Mouse (Mus musculus): Measurements from ENCODE around the gene Mettl7a2. TPM values are rescaled to one million over a fixed set of nuclear protein-coding genes. Genes with fewer than 3 reads are reported as not detected.
A peak's percentile ranks its signal among the peaks of the same experiment; 100 is the strongest.
"Not testable (repeated sequence)": the region's sequence is repeated elsewhere in the genome, so short reads cannot be mapped to it uniquely, and the experiment has no call there.

Gene Mettl7a2
- polyA plus RNA-seq, 2 experiments = 0.11 TPM; not detected in 1

DNA sequence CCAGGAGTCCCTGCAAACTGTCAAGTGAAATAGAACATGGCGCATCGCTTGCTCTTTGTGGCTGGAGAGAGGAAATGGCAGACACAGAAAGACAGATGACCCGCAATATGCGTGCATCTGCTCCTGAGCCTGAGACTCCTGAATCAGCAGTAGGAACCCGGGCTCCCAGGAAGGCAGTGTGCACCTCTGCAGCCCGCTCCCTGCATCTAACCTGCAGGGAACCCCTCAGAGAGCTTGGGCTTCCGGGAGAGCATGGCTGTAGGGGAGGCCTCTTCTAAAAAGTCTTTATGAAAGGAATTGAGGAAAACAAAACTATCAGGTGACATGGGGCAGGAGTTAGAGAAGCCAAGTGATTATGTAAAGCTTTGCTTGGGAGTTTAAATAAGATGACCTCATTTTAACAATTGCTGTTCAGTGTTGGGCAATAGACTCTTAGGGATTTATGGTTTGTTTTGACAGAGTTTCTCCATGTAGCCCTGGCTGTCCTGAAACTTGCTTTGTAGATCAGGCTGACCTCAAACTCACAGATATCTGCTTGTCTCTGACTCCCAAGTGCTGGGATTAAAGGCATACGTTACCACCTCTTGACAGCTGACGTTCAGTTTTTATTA lies 32.6 kb upstream of the Mettl7a2 start:
- WGBS (ENCODE audit: insufficient replicate concordance) = 56% methylated on average over 9 of the region's 9 CpGs
- DNase-seq (ENCODE audit: low read depth in 3 of 3, low spot score in 3 of 3) = no peak
- no peak overlapping the region for H3K9ac ChIP-seq (replicated peaks)

DNA sequence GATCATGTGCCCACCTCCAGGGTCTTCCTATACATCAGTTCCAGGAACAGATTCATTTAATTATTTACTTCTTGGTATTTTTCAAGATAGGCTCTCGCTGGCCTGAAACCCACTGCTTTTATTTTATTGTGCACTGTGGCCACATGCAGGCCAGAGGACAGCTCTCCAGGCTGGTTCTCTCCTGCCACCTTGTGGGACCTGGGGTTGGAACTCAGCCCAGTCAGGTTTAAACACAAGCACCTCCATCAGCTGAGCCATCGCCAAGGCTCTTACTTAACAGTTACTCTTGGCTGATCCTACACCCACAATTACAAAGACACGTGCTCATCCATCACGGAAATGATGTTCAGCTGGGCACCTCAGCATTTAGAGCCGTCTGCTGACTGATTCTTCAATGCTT lies 31.9 kb upstream of the Mettl7a2 start:
- TF ChIP-seq EP300 (IDR thresholded peaks at IDR 0.05; ENCODE audit: low read depth) (no peak), CTCF (IDR thresholded peaks at IDR 0.05; ENCODE audit: low read depth) (peak; percentile 69)
- Histone ChIP-seq H3K4me2 (ENCODE audit: low read depth) (no peak overlapping the region), H3K36me3 (replicated peaks; ENCODE audit: control insufficient read depth, insufficient read depth, low read depth) (no peaks in the 10 kb centered on the region), H3K9me3 (ENCODE audit: control insufficient read depth, low read length) (no peaks in the 10 kb centered on the region), H3K4me3 (ENCODE audit: insufficient read depth in 1 of 2, low read depth in 2 of 2, low read length in 2 of 2) (no peak overlapping the region), H3K4me1 (replicated peaks; ENCODE audit: control insufficient read depth in 2 of 2, insufficient read depth in 2 of 2, low read length in 1 of 2) (peaks cover 0 to 11% of the 10 kb centered on the region in 2 experiments; a peak in 2 of 4 replicates), H3K27ac (no peak overlapping the region), H3K9ac (replicated peaks) (no peak overlapping the region), H3K27me3 (ENCODE audit: control insufficient read depth, insufficient read depth, low read length) (no peaks in the 10 kb centered on the region)
- WGBS (ENCODE audit: insufficient replicate concordance) = 54% methylated on average over 5 of the region's 5 CpGs
- DNase-seq (ENCODE audit: low read depth in 3 of 3, low spot score in 3 of 3) = no peak
- ATAC-seq (ENCODE audit: insufficient read depth) = no peak

More for the DNA sequence above, 32.6 kb upstream of the Mettl7a2 start:
- Histone ChIP-seq H3K9me3 (ENCODE audit: control insufficient read depth, low read length) (no peaks in the 10 kb centered on the region), H3K4me1 (replicated peaks; ENCODE audit: control insufficient read depth in 2 of 2, insufficient read depth in 2 of 2, low read length in 1 of 2) (peaks cover 0 to 11% of the 10 kb centered on the region in 2 experiments; a peak in 2 of 4 replicates), H3K36me3 (replicated peaks; ENCODE audit: control insufficient read depth, insufficient read depth, low read depth) (no peaks in the 10 kb centered on the region), H3K4me3 (ENCODE audit: insufficient read depth in 1 of 2, low read depth in 2 of 2, low read length in 2 of 2) (no peak overlapping the region), H3K27ac (no peak overlapping the region), H3K27me3 (ENCODE audit: control insufficient read depth, insufficient read depth, low read length) (no peaks in the 10 kb centered on the region), H3K4me2 (ENCODE audit: low read depth) (no peak overlapping the region)
- TF ChIP-seq CTCF (IDR thresholded peaks at IDR 0.05; ENCODE audit: low read depth) (no peak), EP300 (IDR thresholded peaks at IDR 0.05; ENCODE audit: low read depth) (no peak)
- ATAC-seq (ENCODE audit: insufficient read depth) = no peak

GRCm38 (mm10) chr15:100324021-100324591 lies 28.9 kb upstream of the Mettl7a2 start:
- ATAC-seq (ENCODE audit: insufficient read depth) = peak; percentile 31; the same call in 1 of the 2 replicates
- H3K4me2 ChIP-seq (ENCODE audit: low read depth) = no peak overlapping the region
- DNase-seq (ENCODE audit: low read depth in 3 of 3, low spot score in 3 of 3) = no peak
- TF ChIP-seq CTCF (IDR thresholded peaks at IDR 0.05; ENCODE audit: low read depth) = no peak
- no peak for TF ChIP-seq EP300 (IDR thresholded peaks at IDR 0.05; ENCODE audit: low read depth)
- no peak overlapping the region for H3K9ac ChIP-seq (replicated peaks)
- no peaks in the 10 kb centered on the region for H3K27me3 ChIP-seq (ENCODE audit: control insufficient read depth, insufficient read depth, low read length)
- no peak overlapping the region for H3K27ac ChIP-seq
- H3K4me3 ChIP-seq (ENCODE audit: insufficient read depth in 1 of 2, low read depth in 2 of 2, low read length in 2 of 2) = no peak overlapping the region
- 49% methylated on average over 12 of the region's 12 CpGs for WGBS (ENCODE audit: insufficient replicate concordance)
- no peaks in the 10 kb centered on the region for H3K36me3 ChIP-seq (replicated peaks; ENCODE audit: control insufficient read depth, insufficient read depth, low read depth)
- no peaks in the 10 kb centered on the region for H3K9me3 ChIP-seq (ENCODE audit: control insufficient read depth, low read length)
- H3K4me1 ChIP-seq (replicated peaks; ENCODE audit: control insufficient read depth in 2 of 2, insufficient read depth in 2 of 2, low read length in 1 of 2) = peaks cover 0 to 4% of the 10 kb centered on the region in 2 experiments; a peak in 2 of 4 replicates

DNA sequence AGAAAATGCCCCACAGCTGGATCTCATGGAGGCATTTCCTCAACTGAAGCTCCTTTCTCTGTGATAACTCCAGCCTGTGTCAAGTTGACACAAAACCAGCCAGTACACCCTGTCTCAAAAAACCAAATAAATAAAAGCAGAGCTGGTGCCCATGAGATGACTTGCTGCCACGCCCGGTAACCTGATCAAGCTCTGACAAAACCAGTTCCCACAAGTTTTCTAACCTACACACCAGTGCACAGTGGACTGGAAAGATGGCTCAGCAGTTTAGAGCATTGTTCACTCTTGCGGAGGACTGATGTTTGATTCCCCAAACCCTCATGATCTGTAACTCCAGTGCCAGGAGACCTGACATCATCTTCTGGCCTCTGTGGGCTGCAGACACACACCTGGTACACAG lies 27.8 kb upstream of the Mettl7a2 start:
- TF ChIP-seq CTCF (IDR thresholded peaks at IDR 0.05; ENCODE audit: low read depth) = no peak
- TF ChIP-seq EP300 (IDR thresholded peaks at IDR 0.05; ENCODE audit: low read depth) = no peak
- 68% methylated on average over 3 of the region's 3 CpGs for WGBS (ENCODE audit: insufficient replicate concordance)

GRCm38 (mm10) chr15:100328089-100328488 lies 24.9 kb upstream of the Mettl7a2 start:
- H3K9me3 ChIP-seq (ENCODE audit: control insufficient read depth, low read length); H3K4me2 ChIP-seq (ENCODE audit: low read depth); DNase-seq (ENCODE audit: low read depth in 3 of 3, low spot score in 3 of 3); H3K27ac ChIP-seq; H3K4me1 ChIP-seq (replicated peaks; ENCODE audit: control insufficient read depth in 2 of 2, insufficient read depth in 2 of 2, low read length in 1 of 2); ATAC-seq (ENCODE audit: insufficient read depth); H3K4me3 ChIP-seq (ENCODE audit: insufficient read depth in 1 of 2, low read depth in 2 of 2, low read length in 2 of 2); H3K9ac ChIP-seq (replicated peaks); H3K27me3 ChIP-seq (ENCODE audit: control insufficient read depth, insufficient read depth, low read length); H3K36me3 ChIP-seq (replicated peaks; ENCODE audit: control insufficient read depth, insufficient read depth, low read depth): not testable (repeated sequence)
- 53% methylated on average over 3 of the region's 4 CpGs for WGBS (ENCODE audit: insufficient replicate concordance)
- TF ChIP-seq CTCF (IDR thresholded peaks at IDR 0.05; ENCODE audit: low read depth) = peak; percentile 30

More for the DNA sequence above, 27.8 kb upstream of the Mettl7a2 start:
- Histone ChIP-seq H3K4me2 (ENCODE audit: low read depth) (no peak overlapping the region), H3K9ac (replicated peaks) (no peak overlapping the region), H3K4me3 (ENCODE audit: insufficient read depth in 1 of 2, low read depth in 2 of 2, low read length in 2 of 2) (no peak overlapping the region), H3K27me3 (ENCODE audit: control insufficient read depth, insufficient read depth, low read length) (no peaks in the 10 kb centered on the region), H3K27ac (no peak overlapping the region), H3K36me3 (replicated peaks; ENCODE audit: control insufficient read depth, insufficient read depth, low read depth) (no peaks in the 10 kb centered on the region), H3K4me1 (replicated peaks; ENCODE audit: control insufficient read depth in 2 of 2, insufficient read depth in 2 of 2, low read length in 1 of 2) (peaks cover 0 to 4% of the 10 kb centered on the region in 2 experiments; a peak in 2 of 4 replicates), H3K9me3 (ENCODE audit: control insufficient read depth, low read length) (no peaks in the 10 kb centered on the region)
- ATAC-seq (ENCODE audit: insufficient read depth) (no peak), DNase-seq (ENCODE audit: low read depth in 3 of 3, low spot score in 3 of 3) (no peak)

GRCm38 (mm10) chr15:100329336-100329735 lies 23.7 kb upstream of the Mettl7a2 start:
- 75% methylated on average over 10 of the region's 10 CpGs for WGBS (ENCODE audit: insufficient replicate concordance)
- not testable (repeated sequence) for H3K4me2 ChIP-seq (ENCODE audit: low read depth)

More at GRCm38 (mm10) chr15:100329336-100329735, 23.7 kb upstream of the Mettl7a2 start:
- H3K9ac ChIP-seq (replicated peaks); H3K9me3 ChIP-seq (ENCODE audit: control insufficient read depth, low read length); ATAC-seq (ENCODE audit: insufficient read depth); H3K36me3 ChIP-seq (replicated peaks; ENCODE audit: control insufficient read depth, insufficient read depth, low read depth); H3K27me3 ChIP-seq (ENCODE audit: control insufficient read depth, insufficient read depth, low read length); H3K4me3 ChIP-seq (ENCODE audit: insufficient read depth in 1 of 2, low read depth in 2 of 2, low read length in 2 of 2); H3K27ac ChIP-seq; H3K4me1 ChIP-seq (replicated peaks; ENCODE audit: control insufficient read depth in 2 of 2, insufficient read depth in 2 of 2, low read length in 1 of 2); DNase-seq (ENCODE audit: low read depth in 3 of 3, low spot score in 3 of 3): not testable (repeated sequence)

All from liver, embryonic 14.5 days (tissue).